Mouse (Mus musculus) C2C12 (cell line): ENCODE measurements around the gene Zfp697. TPM values are rescaled to one million over a fixed set of nuclear protein-coding genes. Genes with fewer than 3 reads are reported as not detected.
"Not testable (repeated sequence)": the region's sequence is repeated elsewhere in the genome, so short reads cannot be mapped to it uniquely, and the experiment has no call there.

Source experiments
- H3K27me3 ChIP-seq: one replicate; pipeline ENCODE4 v1.6.1; 2011; ENCODE audit not compliant: control insufficient read depth, insufficient read depth, insufficient read length
- H3K36me3 ChIP-seq: one replicate; pipeline ENCODE4 v1.6.1; 2011; ENCODE audit not compliant: control insufficient read depth, insufficient read depth
- H3K4me3 ChIP-seq: one replicate; pipeline ENCODE4 v1.5.1; 2011; ENCODE audit warnings: mild to moderate bottlenecking, control low read depth; ENCODE audit not compliant: poor library complexity, insufficient read depth, severe bottlenecking
- H3K79me2 ChIP-seq: one replicate; pipeline ENCODE4 v1.6.1; 2011; ENCODE audit not compliant: control insufficient read depth, insufficient read depth
- H3K79me3 ChIP-seq: one replicate; pipeline ENCODE4 v1.6.1; 2011; ENCODE audit warnings: low read depth, control low read depth
- H3ac ChIP-seq: one replicate; pipeline ENCODE3; 2011; ENCODE audit warnings: low read depth; ENCODE audit not compliant: control insufficient read depth, insufficient read length
- MYOG ChIP-seq: IDR thresholded peaks from one replicate; pipeline ENCODE4 v1.6.1; 2011; ENCODE audit not compliant: control insufficient read depth, insufficient read length; ENCODE audit errors: extremely low read depth
- polyA plus RNA-seq: library from polyadenylated mRNA; unstranded; fragments of >200 nt; fragmentation: generic; extraction: Trizol; gene quantifications from one replicate; pipeline ENCODE4 v1.2.1, GENCODE M21; 2012; ENCODE audit warnings: missing spikeins

Gene Zfp697
- polyA plus RNA-seq, 1 experiment, result 7.5 TPM

DNA sequence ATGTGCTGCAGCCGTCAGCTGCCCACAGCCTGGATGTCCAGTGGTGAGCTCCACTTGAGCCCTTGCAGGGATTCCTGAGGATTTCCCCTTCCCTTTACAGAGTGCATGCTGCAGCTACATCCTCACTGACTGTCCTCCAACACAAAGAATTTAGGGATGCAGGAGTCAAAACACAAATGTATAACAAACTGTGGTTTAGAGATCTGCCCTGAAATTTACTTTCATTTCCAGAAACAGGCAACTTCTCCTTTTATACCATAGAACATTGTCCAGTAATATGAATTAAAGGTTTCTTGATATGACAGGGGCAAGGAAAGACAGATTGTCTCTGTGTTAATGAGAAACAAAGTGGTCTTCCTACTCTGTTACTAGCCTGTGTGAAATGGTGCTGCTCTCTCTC, 168.6 kb downstream of the Zfp697 start:
- not testable (repeated sequence) for H3K36me3 ChIP-seq, H3K79me2 ChIP-seq, H3ac ChIP-seq, H3K79me3 ChIP-seq, H3K27me3 ChIP-seq, H3K4me3 ChIP-seq

DNA sequence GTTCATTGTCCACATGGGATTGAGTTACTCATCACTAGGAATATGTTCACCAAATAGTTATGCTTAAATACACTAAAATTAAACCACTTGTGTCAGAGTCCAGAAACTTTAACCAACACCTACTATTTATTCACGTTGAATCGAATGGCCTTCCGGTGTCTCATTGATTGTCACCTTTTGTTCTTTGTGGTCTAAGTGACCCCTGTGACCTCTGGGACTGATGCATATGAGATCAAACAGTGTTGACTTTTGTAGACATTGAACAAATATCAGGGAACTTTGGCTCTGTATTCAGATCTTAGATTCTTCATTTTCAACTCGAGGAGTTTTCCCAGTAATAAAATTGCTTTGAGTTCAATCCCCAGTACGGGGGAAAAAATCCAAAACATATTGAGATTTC, 178.4 kb downstream of the Zfp697 start:
- not testable (repeated sequence) for H3K27me3 ChIP-seq, H3K79me2 ChIP-seq, H3ac ChIP-seq, H3K4me3 ChIP-seq, H3K79me3 ChIP-seq, H3K36me3 ChIP-seq

DNA sequence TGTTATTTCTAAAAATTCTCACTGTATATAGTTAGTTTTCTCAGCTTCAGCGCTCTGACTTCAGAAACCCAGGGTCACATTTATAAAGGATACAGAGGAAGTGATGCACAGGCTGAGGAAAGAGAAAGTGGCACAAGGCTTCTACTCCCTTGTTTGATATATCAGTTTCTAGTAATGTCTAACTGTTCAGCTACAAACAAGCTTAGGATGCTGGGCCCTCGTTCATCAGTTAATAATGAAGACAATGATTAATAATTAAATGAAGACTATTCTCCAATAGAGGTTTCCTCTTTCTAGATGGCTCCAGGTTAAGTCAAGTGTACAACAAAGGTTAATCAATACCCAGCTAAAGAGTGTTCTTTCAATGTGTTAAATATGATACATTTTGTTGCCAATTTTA, 181.6 kb downstream of the Zfp697 start:
- H3K27me3 ChIP-seq, H3K79me2 ChIP-seq, H3ac ChIP-seq, H3K36me3 ChIP-seq, H3K79me3 ChIP-seq, H3K4me3 ChIP-seq: not testable (repeated sequence)

DNA sequence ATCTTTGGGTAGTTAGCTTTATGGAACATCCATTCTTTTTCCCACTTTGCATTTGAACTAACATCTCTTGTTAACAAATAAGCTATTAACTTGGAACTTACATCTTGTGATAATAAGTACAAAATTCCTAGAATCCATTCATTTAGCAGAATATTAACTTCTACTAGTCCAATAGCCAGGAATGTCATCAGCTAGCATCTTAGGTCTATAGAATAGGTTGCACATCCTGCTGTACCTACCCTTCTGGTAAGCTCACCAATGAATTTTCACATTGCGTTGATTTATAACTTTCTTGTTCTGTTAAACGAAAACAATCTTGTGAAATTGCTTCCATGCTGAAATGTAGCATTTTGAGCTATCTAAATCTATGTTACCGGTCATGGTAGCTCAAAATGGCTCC, 182.6 kb downstream of the Zfp697 start:
- not testable (repeated sequence) for H3K79me2 ChIP-seq, H3K27me3 ChIP-seq

DNA sequence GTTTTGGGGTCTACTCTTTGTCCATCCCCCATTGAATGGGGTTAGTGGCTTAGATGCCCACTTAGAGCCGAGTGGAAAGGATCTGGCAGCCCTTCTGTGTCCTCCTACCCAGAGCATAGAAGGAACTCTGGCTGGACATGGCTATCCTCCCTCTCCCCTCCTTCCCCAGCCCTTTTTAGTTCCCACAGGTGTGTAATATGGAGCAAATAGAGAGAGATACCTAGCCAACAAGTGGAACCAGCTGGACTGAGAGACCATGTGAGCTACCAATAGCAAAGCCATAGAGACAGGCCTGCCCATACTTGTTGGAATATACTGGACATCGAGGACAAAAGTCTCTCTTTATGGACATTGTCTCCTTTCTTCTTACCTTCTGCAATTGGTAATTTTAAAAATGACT, 185.5 kb downstream of the Zfp697 start:
- H3ac ChIP-seq, H3K27me3 ChIP-seq, H3K79me3 ChIP-seq, H3K36me3 ChIP-seq, H3K79me2 ChIP-seq, H3K4me3 ChIP-seq: not testable (repeated sequence)

More for the DNA sequence above, 182.6 kb downstream of the Zfp697 start:
- not testable (repeated sequence) for H3K36me3 ChIP-seq, H3K4me3 ChIP-seq, H3ac ChIP-seq, H3K79me3 ChIP-seq

DNA sequence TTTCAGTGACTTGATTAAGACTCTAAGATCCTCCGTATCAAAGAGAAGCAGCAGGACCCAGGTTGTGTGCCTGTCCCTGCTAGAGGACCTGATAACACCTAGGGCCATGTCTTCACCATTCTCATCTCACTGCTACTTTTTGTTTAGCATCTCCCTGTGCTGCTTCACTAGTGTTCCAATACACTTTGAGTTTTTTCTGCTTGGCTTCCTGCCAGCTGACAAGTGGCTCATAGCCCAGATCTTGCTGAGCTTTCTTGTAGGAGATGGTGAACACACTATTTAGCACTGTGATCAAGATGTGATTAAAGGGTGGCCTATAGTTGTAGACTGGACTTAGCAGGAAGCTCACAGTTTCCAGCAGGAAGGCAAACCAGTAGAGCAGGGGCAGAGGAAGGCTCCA, 198.8 kb downstream of the Zfp697 start:
- H3K36me3 ChIP-seq, H3ac ChIP-seq, H3K79me3 ChIP-seq, H3K27me3 ChIP-seq, H3K4me3 ChIP-seq, H3K79me2 ChIP-seq: not testable (repeated sequence)

DNA sequence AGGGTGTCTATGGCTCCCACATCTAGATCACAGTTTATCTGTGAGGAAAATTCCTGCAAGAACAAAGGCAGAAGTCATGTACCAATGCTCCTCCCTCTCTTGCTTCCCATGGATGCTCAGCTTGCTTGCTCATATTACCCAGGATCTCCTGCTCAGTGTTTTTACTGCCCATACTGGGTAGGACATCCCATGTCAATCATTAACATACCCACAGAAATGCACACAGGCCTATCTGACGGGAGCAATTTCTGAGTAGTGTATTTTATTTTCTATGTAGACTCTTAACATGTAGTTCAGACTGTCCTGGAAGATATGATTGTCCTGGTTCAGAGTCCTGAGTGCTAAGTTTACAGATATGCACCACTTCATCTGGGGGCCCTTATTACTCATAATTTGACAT, 199.9 kb downstream of the Zfp697 start:
- H3K4me3 ChIP-seq, H3K36me3 ChIP-seq, H3K27me3 ChIP-seq, H3K79me3 ChIP-seq, H3ac ChIP-seq, H3K79me2 ChIP-seq: not testable (repeated sequence)

DNA sequence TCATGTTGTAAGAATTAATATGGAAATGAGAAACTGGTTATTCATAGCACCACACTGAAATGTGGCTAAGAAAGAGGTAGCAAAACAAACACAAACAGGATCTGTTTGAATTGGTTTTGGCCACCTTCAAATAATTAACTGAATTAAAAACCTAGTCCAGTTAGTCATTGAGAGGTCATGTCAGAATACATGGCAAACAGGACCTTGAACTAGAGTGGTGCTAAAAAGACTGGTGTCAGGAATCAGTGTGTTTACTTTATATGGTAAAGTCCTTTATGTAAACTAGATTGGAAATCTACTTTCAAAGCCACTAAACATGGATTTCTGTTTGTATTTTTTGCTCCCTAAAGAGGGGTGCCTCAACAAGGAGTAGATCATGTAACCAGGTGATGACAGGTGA, 200.4 kb downstream of the Zfp697 start:
- not testable (repeated sequence) for H3ac ChIP-seq, H3K27me3 ChIP-seq, H3K4me3 ChIP-seq, H3K79me3 ChIP-seq, H3K79me2 ChIP-seq, H3K36me3 ChIP-seq

DNA sequence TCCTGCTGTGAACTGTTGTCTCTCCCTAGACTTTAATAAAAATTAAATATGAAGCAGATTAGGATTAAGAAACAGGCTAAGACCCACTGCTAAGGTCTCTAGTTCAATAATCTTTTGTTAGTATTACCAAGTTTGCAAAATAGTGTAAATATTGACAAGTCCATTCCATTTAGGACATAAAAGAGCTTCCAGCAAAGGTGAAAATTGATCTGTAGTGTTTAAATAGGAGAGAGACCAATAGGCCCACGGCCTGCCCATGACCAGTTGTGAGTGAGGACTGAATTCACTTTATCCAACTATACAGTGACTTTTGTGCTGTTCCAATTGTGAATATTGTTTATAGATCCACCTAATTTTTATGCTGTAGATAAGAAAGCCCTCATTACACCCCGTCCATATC, 205.5 kb downstream of the Zfp697 start:
- H3K79me3 ChIP-seq, result no peaks in the 10 kb centered on the region
- H3K27me3 ChIP-seq, result no peaks in the 10 kb centered on the region
- no peak for TF ChIP-seq MYOG
- no peak overlapping the region for H3ac ChIP-seq
- H3K4me3 ChIP-seq, result no peak overlapping the region
- H3K79me2 ChIP-seq, result no peaks in the 10 kb centered on the region
- no peaks in the 10 kb centered on the region for H3K36me3 ChIP-seq
